ENCODE assay signal across 24 mouse cellular contexts in genomic region chr1:138131739-138132138, GRCm38 (mm10).
"Had no signal": no experiment of that assay in that cellular context is flagged by ENCODE, and none has a peak within 500 bp of the region (broad histone marks: within the 10 kb centered on the region; RNA-seq: fewer than 3 reads in every experiment).

No protein-coding gene starts in this region.

- H3K9me3 ChIP-seq: heart, embryonic 10.5 days; heart, embryonic 12.5 days; hindbrain, embryonic 10.5 days; hindbrain, embryonic 12.5 days; kidney, embryonic 15.5 days; limb, embryonic 12.5 days had no signal

- H3K4me1 ChIP-seq: heart, embryonic 10.5 days; kidney, embryonic 15.5 days had no signal

- H3K27ac ChIP-seq: heart, embryonic 10.5 days; hindbrain, embryonic 10.5 days; hindbrain, embryonic 12.5 days; hindbrain, embryonic 14.5 days; kidney, embryonic 15.5 days; kidney, postnatal 0 days; limb, embryonic 12.5 days had no signal

- H3K4me2 ChIP-seq: heart, embryonic 12.5 days; hindbrain, embryonic 12.5 days; hindbrain, embryonic 14.5 days; kidney, embryonic 15.5 days; limb, embryonic 12.5 days; liver, embryonic 11.5 days had no signal

- H3K36me3 ChIP-seq: heart, embryonic 10.5 days; heart, embryonic 12.5 days; hindbrain, embryonic 10.5 days; hindbrain, embryonic 12.5 days; kidney, embryonic 15.5 days; limb, embryonic 12.5 days had no signal

- H3K27me3 ChIP-seq: heart, embryonic 12.5 days; hindbrain, embryonic 12.5 days; kidney, embryonic 15.5 days; limb, embryonic 12.5 days had no signal

- H3K4me3 ChIP-seq: heart, embryonic 10.5 days; heart, embryonic 12.5 days; hindbrain, embryonic 10.5 days; hindbrain, embryonic 12.5 days; kidney, embryonic 15.5 days; limb, embryonic 12.5 days had no signal

- H3K9ac ChIP-seq: heart, embryonic 12.5 days; hindbrain, embryonic 12.5 days; hindbrain, embryonic 14.5 days; kidney, embryonic 15.5 days; limb, embryonic 12.5 days had no signal

- ATAC-seq: hindbrain, embryonic 16.5 days; intestine, embryonic 16.5 days had no signal

- DNase-seq: gastrocnemius, postnatal 14 days; gastrocnemius, postnatal 36 days; heart, adult 18-20 months; heart, postnatal 10 days; heart, postnatal 4 days; kidney, adult 11 months; kidney, adult 8-10 months; kidney, postnatal 14 days; kidney, postnatal 36 days; layer of hippocampus, adult 9-11 months; layer of hippocampus, postnatal 36 days; left cerebral cortex, postnatal 4 days; liver had no signal
